Mouse (Mus musculus) adrenal gland (tissue): ENCODE data around the gene Mks1.
"Not testable (repeated sequence)": the region's sequence is repeated elsewhere in the genome, so short reads cannot be mapped to it uniquely, and the experiment has no call there.

ENCODE experiments used
- intact Hi-C: fragments of 180-260 bp; cut with DNase I; formaldehyde crosslinking; loops from one replicate; pipeline ENCODE4 v1.15.1; 2025
- long read RNA-seq, 2 experiments: library from polyadenylated mRNA; unstranded; transcript quantifications; one replicate each; pipeline ENCODE4 v2.0.0; 2020; ENCODE audit warnings: borderline replicate concordance in 1 of 2; ENCODE audit not compliant: insufficient replicate concordance in 1 of 2

The Mks1 gene
- long read RNA-seq, experiment 1, partial matches to known transcripts, result 1 of 6 reads
- long read RNA-seq, experiment 1, other reads (novel, unspliced or antisense), result 0 of 6 reads
- long read RNA-seq, experiment 2, partial matches to known transcripts, result 1 of 8 reads
- long read RNA-seq, experiment 2, other reads (novel, unspliced or antisense), result 3 of 8 reads

DNA sequence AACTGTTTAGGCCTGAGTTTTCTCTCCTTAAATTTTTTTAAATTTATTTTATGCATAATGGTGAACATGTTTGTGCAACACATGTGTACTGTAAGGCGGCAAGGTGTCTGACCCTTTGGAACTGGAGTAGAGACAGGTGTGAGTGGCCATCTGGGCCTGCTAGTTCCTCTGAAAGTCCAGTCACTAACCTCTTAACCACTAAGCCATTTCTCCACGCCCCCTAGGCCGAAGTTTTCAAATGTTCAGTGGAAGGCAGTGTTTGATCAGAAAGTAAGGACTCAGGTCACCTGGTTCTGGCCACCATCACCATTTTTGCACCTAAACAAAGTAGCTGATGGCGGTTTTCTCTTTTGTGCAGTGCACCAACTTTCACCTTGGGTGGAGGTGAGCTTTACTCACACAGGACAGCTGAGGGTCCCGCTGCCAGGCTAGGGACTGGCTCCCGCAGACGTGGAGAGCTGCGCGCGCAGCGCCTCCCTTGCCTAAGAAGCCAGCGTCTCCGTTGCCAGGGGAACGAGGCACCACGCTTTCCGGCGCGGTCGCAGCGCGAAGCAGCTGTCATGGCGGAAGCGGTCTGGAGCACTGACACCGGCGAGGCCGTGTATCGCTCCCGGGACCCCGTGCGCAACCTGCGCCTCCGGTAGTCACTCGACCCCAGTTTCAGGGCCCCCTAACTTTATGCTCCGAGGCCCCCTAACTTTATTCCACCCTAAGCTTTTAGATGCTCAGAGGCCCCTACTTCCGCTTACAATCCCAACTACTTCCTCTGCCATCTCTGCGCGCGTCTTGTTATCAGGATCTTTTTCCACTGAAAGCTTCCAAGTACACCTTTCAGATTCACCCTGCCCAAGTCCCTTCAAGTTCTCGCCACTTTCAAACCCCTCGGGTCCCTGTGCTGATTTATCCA lies at the start of gene Mks1:
Gene Mks1, plus strand, starts transcription at position 526 of the 907 bp plus-strand sequence.
- intact Hi-C loops, result no loop called here

DNA sequence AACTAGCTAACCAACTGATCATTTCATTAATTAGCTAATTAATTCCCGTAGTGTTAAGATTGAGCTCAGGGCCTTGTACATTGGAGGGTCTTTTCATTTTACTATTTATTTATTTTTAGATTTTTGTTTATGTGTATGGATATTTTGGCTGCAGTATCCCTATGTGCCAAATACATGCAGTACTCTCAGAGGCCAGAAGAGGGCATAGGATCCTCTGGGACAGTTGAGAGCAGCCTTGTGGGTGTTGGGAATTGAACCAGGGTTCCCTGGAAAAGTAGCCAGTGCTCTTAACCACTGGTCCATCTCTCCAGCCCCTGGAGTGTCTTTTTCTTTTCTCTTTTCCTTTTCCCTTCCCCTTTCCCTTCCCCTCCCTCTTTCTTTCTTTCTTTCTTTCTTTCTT lies 47.6 kb upstream of the Mks1 start:
- intact Hi-C loops, result no loop called here

DNA sequence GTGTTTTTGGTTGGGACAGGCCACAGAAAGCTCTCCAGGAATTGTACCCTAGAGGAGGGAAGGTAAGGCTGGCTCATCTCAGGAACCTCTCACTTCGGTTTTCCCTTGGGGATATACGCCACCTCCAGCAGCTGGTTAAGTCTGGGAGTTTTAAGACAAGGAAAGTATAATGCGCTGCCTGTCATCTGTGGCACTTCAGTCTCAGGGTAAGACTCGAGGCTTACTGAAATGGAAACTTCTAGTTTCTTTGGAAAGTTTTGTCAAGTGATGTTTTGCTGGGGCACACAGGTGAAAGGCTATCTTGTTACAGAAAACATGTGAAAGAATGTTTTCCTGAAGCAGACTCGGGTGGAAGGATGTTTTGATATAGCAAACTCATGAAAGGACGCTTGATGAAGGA lies 45.6 kb upstream of the Mks1 start:
- intact Hi-C loops, result no loop called here

DNA sequence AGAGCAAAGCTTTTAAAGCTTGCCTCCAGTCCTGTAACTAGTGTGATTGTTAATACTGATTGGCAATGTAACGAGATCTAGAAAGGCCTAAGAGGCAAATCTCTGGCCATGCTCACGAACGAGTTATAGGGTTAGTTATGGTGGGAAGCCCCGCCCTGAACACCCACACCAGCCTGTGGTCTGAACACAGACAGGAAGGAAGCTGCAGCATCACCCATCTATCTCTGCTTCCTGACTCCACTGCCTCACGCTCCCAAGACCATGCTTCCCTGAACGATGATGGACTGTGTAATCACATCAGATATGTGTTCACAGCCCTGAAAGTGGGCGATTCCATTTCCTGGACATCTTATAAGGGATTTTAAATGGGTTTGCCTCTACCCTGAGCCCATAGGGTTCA lies 44.8 kb upstream of the Mks1 start:
- intact Hi-C loops, result no loop called here

DNA sequence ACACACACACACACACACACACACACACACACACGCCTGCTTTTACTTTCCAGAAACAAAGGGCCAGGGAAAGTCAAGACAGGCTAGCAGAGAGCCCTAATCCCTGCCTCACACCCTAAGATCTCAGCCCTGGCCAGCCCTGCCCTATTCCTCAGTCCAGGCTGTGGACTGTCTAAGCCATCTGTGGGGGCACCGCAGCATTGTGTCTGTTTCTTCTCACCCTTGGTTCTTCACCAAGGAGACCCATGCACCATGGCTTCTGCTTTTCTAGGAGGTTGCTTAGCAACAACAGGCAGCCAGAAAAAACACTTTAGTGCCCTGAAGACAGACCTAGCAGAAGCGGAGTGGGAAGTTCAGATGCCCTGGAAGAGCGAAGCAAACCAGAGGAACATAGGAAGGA lies 41.6 kb upstream of the Mks1 start:
- intact Hi-C loops, result no loop called here

DNA sequence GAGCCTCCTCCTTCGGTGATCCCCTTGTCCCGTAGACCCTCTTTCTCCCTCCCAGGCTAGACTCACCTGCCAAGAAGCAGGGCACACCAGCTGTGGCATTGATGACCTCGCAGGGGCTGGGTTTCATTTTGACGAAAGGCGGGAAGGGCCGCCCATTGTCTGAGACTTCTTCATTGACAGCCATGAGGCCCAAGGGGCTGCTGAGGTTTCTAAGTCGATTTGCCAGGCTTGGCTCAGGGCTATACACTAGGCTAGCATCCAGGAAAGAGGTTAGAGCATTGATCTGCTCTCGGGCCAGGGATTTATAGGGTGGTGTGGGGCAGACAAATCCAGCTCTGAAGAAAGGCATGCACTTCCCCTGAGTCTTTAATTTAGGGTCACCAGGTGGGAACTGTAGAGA lies 38.2 kb upstream of the Mks1 start:
- intact Hi-C loops, result no loop called here

DNA sequence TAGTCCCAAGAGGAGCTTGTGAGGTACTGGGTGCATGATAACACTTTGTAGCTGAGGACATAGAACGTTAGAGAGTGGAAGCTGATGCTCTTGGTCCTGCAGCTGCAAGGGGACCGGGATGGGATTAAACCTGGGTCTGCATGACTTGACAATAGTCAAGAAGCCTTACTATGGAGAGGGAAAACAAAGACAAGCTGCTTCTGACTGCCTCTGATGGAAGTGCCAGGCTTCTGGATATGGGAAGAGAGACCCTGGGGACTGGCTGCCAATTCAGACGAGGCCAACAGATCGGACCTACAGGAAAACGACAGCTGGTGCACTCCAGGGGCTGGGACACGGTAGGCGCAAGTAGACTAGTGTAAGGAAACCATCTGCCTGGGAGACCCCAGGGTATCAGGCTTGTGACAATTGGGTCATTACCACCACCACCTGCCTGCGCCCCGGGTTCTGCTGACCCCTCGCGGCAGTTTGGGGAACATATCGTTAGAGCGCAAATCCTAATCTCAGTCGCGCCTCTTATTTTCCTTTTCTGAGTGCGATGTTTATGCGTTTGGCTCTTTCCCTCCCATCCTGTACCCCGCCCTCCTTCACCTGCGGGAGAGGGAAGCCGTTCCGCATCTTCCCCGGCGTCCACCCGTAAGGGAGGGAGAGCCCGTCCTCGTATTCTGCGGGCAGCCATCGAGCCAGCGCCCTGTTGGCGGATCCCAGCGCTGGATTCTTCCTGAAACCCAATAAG lies 36.1 kb upstream of the Mks1 start:
- intact Hi-C loops, result no loop called here

DNA sequence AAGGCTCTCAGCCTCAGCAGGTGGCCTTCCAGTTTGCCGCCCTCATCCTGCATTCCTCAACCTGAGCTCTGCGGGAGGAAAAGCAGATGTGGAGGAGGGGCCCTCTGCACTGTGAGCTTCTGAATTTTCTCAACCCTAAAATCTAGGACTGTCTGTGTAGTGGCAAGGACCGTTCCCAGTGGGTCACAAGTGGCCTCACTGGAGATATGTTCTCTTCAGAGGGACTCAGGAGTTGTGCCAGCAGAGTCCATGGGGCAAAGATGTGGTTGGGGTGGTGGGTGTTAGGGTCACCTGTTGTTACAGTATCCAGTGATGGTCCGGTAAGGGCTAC lies 35.6 kb upstream of the Mks1 start:
- intact Hi-C loops, result no loop called here

DNA sequence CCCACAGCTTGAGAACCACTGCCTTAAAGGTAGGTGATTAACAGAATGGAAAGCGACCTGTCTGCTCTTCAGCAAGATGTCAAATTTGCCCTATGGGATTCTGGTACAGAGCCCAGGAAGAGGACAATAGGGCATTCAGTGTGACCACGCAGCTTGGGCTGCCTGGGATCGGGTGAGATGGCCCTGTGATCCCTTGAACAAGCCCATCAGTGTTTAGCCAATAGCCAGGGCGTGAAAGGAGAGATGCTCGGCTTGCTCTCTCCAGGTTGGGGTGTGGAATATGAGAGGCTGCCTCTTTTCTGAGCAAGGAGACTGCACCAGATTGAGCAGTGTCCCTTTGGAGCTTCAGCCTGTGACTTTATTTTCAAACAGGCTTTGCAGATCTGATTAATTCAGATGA lies 31.5 kb upstream of the Mks1 start:
- intact Hi-C loops, result no loop called here

DNA sequence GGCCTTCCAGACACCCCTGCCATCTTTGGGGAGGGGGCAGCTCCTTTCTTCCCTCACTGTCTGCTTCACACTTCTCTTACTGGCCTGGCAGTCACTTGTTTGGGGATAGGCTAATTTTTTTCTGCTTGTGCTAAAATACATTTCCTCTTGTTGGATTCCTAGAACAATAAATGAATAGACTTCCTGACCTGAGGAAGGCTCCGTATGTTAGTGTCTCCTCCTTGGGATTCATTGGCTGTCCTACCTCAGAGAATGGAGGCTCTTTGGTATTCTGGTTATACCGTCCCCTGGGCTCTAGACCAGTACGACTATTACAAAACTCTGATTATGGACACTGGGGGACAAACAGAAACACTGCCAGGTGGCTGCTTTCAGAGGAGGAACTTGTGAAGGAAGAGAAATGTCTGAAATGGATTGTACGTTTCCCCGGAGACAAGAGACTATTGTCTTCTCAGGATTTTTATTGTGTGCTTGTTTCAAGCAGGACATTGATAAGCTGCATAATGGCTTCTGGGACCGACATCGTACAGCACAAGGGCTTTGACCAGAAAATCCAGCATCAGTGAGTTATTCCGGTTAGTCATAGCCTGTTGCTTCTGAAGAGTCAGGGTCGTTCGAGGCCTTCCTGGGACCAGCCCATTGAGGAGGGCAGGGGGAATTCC lies 24.6 kb upstream of the Mks1 start, which contains the start of gene Lpo:
Gene Lpo, minus strand, starts transcription at position 51 of the 662 bp plus-strand sequence.
- intact Hi-C loops, result no loop called here

DNA sequence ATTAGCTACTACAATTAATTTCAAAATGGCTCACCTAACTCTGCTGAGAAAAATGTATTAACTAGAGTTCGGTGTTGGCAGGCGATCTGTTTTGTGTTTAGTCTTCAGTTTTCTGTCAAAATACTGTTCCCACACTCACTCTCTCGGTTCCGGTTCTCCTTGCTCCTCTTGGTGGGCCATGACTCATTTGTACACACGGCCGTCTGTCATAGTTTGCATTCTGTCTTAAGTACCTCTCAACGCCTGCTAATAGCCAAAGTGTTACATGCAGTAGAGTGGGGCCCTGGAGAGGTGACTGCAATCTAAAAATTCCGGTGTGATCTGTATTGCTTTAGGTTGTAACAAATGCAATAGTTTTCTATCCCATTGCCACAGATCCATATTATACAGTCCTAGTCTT lies 12.3 kb upstream of the Mks1 start:
- intact Hi-C loops, result no loop called here

DNA sequence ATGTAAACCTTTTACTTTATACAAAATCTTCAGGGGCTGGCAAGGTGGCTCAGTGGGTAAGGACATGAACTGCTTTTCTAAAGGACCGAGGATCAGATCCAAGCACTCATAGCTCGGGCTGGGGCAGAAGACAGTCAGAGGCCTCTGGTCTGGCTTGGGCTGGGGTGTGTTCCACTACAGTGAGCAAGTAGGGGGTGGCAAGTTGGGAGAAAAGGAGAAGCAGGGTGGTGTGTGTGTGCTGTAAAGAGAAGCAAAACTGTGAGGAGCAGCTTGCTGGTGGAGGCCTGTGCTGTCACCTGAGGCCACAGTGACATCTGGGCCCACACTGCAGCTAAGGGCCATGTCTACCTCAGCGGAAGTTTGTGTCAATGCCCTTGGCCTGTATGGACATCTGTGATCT lies 11.6 kb upstream of the Mks1 start:
- intact Hi-C loops, result no loop called here

DNA sequence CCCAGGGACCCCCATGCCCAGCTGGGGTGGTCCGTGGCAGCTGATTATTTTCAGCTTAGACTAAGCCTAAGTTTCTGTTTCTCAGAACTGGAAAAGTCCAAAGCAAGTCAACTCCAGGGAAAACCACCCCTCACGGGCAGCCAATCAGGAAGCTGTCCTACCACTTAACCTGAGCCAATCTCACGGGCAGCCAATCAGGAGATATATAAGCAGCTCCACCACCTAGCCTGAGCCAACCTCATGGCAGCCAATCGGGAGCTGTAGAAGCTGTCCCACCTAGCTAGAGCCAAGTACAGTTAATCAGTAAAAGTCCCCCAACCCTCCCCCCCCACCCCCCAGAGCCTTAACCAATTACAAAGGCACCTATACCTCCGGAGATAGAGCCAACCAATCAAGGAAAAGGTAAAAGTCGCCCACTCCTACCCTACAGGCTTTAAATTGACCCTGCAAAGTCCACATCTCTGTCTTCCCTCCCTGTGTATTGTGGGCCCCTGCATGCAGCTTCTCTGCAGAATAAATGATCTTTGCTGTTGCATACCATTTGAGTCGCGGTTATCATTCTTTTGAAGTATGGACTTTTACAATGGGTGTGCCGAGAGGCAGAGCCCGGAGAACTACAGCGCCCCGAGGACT lies 5.9 kb upstream of the Mks1 start:
- intact Hi-C loops, result no loop called here

DNA sequence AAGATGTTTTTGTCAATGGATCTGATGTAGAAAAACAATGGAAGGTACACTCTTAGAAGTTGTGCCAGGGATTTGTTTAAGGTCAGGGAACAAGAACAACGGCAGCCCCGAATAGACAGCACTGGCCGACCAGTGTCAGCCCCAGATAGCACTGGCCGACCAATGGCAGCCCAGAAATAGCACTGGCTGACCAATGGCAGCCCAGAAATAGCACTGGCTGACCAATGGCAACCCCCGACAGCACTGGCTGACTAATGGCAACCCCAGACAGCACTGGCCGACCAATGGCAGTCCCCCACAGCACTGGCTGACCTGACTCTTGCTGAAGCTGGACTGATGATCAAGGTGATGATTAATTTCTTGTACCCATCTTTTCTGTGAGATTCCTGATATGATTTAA lies 5.1 kb upstream of the Mks1 start:
- intact Hi-C loops, result no loop called here

DNA sequence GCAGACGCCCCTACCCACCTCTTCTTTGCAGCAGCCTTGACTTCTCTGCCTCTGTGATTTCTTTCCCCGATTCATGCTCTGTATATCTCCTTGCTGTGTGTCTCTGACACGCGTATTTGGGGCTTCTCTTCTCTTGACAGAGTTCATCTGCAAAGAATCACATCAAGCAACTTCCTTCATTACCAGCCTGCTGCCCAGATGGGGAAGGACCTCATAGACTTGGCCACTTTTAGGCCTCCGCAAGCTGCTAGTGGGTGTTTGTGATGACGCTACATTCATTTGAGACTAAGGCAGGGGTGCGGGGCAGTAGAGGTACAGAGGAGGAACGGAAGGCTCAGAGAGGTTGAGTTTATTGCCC lies 561 bp downstream of the Mks1 start:
- intact Hi-C loops, result no loop called here

DNA sequence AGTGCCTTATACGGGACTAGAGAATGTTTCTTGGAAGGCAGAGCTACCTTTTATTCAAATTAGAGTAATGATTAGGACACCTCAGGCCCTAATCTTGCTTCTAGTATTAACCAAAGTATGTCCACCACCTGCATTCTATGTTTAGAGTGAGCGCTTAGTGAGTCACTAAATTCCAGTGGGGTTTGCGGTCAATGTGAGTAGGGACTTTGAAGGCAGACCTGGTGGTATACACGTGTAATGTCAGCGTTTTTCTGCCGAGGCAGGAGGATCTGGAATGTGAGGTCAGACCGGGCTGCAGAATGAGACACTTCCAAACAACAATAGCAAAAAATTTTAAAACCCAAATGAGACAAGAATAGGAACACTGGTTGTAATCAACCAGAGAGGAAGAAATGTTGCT lies 1.5 kb downstream of the Mks1 start:
- intact Hi-C loops, result no loop called here

DNA sequence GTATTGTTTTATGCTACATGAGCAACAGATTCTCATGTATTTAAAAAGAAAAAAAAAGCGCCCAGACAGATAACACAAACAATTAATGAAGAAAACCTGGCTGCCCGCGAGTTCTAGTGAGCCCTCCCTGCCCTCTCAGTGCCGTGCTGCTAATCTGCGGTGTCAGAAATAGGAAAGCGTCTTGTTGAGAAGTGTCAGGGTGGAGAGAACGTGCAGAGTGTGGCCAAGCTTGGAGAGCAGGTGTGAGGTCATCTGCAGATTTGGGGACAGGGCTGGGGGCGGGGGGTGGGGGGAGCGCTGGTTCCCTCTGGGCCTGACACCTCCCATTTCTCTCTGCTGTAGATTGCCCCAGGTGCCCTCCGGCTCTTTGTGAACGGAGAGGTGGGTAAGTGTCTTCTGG lies 6.3 kb downstream of the Mks1 start:
- intact Hi-C loops, result no loop called here

DNA sequence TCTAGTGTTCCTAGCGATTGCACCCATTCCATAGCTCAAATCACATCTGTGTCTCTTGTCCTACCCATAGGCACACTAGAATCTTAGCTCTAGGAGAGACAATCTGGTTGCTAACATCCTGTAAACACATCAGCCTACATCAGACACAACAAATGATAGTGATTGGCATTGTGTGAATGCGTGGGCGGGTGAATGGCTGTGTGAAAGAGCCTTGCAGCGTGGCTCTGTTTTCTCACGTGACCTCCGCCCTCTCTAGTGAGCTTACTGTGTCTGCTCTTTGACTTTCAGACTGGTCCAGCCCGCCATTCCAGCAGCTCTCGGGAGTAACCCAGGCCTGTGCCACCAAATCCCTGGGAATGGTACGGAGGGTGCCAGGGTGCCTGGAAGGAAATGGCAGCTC lies 7.4 kb downstream of the Mks1 start:
- intact Hi-C loops, result no loop called here

DNA sequence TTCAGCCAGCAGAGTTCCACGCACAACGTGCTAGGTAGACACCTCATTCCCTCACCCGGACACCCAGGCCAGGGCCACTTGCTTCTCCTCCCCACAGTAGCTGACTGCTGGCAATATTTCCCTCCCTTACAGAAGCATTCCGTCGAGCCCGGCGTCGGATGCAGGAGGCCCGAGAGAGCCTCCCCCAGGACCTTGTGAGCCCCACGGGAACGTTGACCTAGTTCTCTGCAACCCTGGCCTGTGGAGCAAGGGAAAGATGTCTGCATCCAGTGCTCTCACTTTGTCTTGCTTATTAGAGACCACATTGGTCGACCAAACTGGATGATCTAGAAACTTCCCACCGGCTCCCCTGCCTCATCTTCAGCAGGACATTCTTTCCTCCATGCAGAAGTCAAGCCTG lies 9.8 kb downstream of the Mks1 start:
- intact Hi-C loops, result no loop called here

DNA sequence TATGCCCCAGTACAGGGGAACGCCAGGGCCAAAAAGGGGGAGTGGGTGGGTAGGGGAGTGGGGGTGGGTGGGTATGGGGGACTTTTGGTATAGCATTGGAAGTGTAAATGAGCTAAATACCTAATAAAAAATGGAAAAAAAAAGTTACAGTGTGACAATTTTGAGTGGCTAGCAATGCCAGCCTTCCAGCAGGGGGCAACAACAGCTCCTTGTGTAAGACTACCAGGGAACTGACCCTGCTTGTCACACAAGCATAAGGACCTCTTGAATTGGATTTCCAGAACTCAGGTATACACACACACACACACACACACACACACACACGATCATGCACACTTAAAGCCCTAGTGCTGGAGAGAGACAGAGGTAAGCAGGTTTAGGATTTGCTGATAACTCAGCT lies 13.9 kb downstream of the Mks1 start:
- intact Hi-C loops, result not testable (repeated sequence)

DNA sequence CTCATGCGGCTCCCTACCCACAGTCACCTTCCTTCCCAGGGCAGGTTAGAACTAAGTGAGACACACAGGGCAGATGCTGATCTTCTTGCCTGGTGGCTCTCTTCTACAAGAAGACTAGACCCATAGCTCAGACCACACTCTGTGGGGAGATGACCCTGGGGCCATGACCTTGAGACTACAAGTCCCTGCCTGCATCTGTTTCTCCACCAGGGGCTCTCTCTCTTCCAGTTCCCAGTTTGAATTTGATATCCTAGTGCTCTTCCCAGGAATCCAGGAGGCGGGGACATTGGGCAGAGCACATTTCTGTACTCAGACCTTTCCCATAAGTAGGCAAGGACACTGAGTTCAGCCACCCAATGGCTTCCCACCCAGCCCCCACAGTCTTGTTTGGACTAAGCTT lies 17.1 kb downstream of the Mks1 start:
- intact Hi-C loops, result no loop called here

DNA sequence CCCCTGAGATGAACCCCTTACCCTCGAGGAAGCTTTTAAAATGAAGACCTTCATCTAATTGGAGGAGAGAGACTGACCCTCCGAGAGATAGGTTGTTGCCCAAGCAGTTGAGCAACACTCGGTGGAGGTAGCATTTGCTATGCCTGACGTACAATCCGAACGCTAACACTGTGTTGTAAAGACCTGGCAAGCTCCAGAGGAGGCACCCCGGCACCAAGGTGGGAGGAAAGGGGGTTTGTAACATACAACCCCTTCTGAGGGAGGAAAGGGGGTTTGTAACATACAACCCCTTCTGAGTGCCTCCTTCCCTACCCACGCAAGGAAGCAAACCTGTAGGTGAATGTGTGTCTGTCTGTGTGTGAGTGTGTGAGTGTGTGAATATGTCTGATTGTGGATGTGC lies 18.8 kb downstream of the Mks1 start:
- intact Hi-C loops, result no loop called here
